Mouse (Mus musculus): ENCODE measurements at regions not wholly inside any gene's neighbourhood (a gene's known extent, or its start where the extent isn't known, plus 50 kb on each side); places are given as distances from the start of the nearest gene placed in this dataset.

- H3K4me3 ChIP-seq (ENCODE audit: insufficient read depth, low read depth, low read length) = no peak overlapping the region
- TF ChIP-seq POLR2A (IDR thresholded peaks at IDR 0.05; ENCODE audit: insufficient read depth, low read depth, low read length) (no peak), CTCF (IDR thresholded peaks at IDR 0.05; ENCODE audit: insufficient read depth, low read depth, low read length) (no peak)
- no peak overlapping the region for H3K27ac ChIP-seq (ENCODE audit: insufficient read depth, low read depth, low read length)
- 21% methylated on average over 3 of the region's 3 CpGs for WGBS
- H3K4me1 ChIP-seq (ENCODE audit: control insufficient read depth, insufficient read depth, low read length) = no peaks in the 10 kb centered on the region
Measured at GRCm38 (mm10) chr15:4315897-4316296, 59.4 kb upstream of the Plcxd3 start.
